Mouse (Mus musculus) spleen, postnatal 4 days (tissue): ENCODE data around the gene Shc3.

Experiments used
- DNase-seq, 2 experiments: peaks; one replicate each; pipeline ENCODE4 v3.0.0; 2022; ENCODE audit warnings: low spot score in 2 of 2

Shc3 gene

DNA sequence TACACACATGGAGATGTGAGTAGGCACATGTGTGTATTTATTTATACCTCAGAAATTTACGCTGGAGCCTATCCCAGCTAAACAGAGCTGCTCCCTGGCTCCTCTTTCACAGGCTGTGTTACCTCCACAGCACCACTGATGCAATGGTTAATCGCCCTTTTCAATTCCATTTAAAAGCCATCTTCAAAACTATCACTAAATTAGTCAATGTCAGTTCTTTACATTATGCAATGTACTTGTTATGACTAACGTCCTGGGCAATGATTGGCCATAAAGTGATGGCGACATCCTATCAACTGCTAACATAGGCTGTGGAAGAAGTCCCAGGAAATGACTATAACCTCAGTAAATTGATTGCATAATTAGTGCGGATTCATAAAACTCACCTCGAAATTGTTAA, 187.7 kb downstream of the Shc3 start:
- DNase-seq, result no peak
